ENCODE assay signal across 30 mouse cellular contexts in the genomic region with DNA sequence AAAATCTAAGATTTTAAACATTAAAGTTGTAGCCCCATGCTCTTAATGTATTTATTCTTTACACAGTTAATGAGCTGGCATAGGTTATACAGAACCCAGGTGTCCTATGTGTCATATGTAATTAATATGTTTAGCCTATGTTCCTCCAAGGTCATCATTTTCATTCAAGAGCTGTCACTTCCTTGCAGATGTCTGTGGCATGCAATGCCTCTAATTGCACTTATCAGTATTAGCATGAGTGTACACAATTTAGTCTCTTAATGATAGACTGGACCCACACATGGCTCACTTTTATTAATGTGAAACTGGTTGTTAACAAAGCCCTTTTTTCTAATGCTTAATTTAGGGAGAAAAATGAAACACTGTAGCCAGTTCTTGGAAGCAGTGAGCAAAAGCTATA.
A peak's percentile ranks its signal among the peaks of the same experiment; 100 is the strongest.
DNase-seq lines count a peak whose midpoint lies in the region; ATAC-seq and TF ChIP-seq lines count a peak whose summit lies in the region.
"Had no signal": no experiment of that assay in that cellular context is flagged by ENCODE, and none has a peak within 500 bp of the region (broad histone marks: within the 10 kb centered on the region; RNA-seq: fewer than 3 reads in every experiment).

No protein-coding gene starts in this region.

- no peaks in the 10 kb centered on the region for H3K27me3 ChIP-seq in forebrain, embryonic 13.5 days
- no peaks in the 10 kb centered on the region for H3K27me3 ChIP-seq in forebrain, embryonic 10.5 days (ENCODE audit: poor library complexity, severe bottlenecking)
- H3K27me3 ChIP-seq in hindbrain, embryonic 13.5 days = no peaks in the 10 kb centered on the region
- H3K27me3 ChIP-seq in hindbrain, postnatal 0 days (ENCODE audit: insufficient read depth, low read length) = no peaks in the 10 kb centered on the region
- H3K27me3 ChIP-seq: embryonic facial prominence, embryonic 12.5 days; embryonic facial prominence, embryonic 15.5 days; heart, embryonic 13.5 days; hindbrain, embryonic 15.5 days had no signal

- no peak for TF ChIP-seq CTCF in hindbrain, postnatal 0 days (IDR thresholded peaks at IDR 0.05; ENCODE audit: low read depth)
- TF ChIP-seq CTCF in brain, embryonic 14.5 days (IDR thresholded peaks at IDR 0.05; ENCODE audit: borderline replicate concordance, extremely low read depth, insufficient read depth, insufficient read length) = no peak

- TF ChIP-seq POLR2A in brain, embryonic 14.5 days (IDR thresholded peaks at IDR 0.05; ENCODE audit: borderline replicate concordance, extremely low read depth, insufficient read depth, insufficient read length, poor library complexity, severe bottlenecking) = no peak

- ATAC-seq in forebrain, embryonic 13.5 days = peak; percentile 53; the same call in 1 of the 2 replicates
- peak; percentile 68 for ATAC-seq in hindbrain, embryonic 13.5 days (ENCODE audit: low FRiP score)
- ATAC-seq in hindbrain, postnatal 0 days = no peak
- ATAC-seq: activated CD4-positive, CD25-positive, alpha-beta regulatory T cell, adult 4 months; CD4-positive, CD25-positive, alpha-beta regulatory T cell, adult 4 months; inflammation-experienced regulatory T-cells, adult 6 months; intestine, embryonic 16.5 days had no signal

- no peak overlapping the region for H3K4me2 ChIP-seq in forebrain, embryonic 13.5 days
- no peak overlapping the region for H3K4me2 ChIP-seq in hindbrain, embryonic 13.5 days
- H3K4me2 ChIP-seq in hindbrain, postnatal 0 days (ENCODE audit: low read depth, low read length) = no peak overlapping the region
- H3K4me2 ChIP-seq: embryonic facial prominence, embryonic 12.5 days; embryonic facial prominence, embryonic 15.5 days; heart, embryonic 13.5 days; hindbrain, embryonic 15.5 days had no signal

- H3K36me3 ChIP-seq in forebrain, embryonic 13.5 days (ENCODE audit: poor library complexity, severe bottlenecking) = 0 out of 2 replicates have a peak, but pooled peaks cover 8% of the 10 kb centered on the region
- peaks cover 10% of the 10 kb centered on the region for H3K36me3 ChIP-seq in forebrain, embryonic 10.5 days (replicated peaks)
- peaks cover 6% of the 10 kb centered on the region for H3K36me3 ChIP-seq in hindbrain, embryonic 13.5 days
- H3K36me3 ChIP-seq in hindbrain, postnatal 0 days (ENCODE audit: insufficient read depth, low read length) = no peaks in the 10 kb centered on the region

- no peak overlapping the region for H3K9ac ChIP-seq in forebrain, embryonic 13.5 days
- H3K9ac ChIP-seq in hindbrain, embryonic 13.5 days = no peak overlapping the region
- H3K9ac ChIP-seq in hindbrain, postnatal 0 days (replicated peaks; ENCODE audit: low read length) = no peak overlapping the region
- H3K9ac ChIP-seq: embryonic facial prominence, embryonic 12.5 days; embryonic facial prominence, embryonic 15.5 days; heart, embryonic 13.5 days; hindbrain, embryonic 15.5 days had no signal

- DNase-seq in forebrain, embryonic 10.5 days (ENCODE audit: extremely low spot score, low spot score) = no peak
- DNase-seq in hindbrain, postnatal 0 days (ENCODE audit: low spot score) = no peak
- DNase-seq in MN1 (ENCODE audit: low spot score) = peak; percentile 18
- DNase-seq in brain, embryonic 14.5 days (ENCODE audit: low read depth) = peak; percentile 47
- no peak for DNase-seq in adrenal gland, postnatal 14 days
- DNase-seq in heart, adult 8-10 months (ENCODE audit: low spot score) = no peak
- DNase-seq: adrenal gland, adult 8-10 months; adrenal gland, postnatal 36 days; cerebellum, adult 11 months; cerebellum, adult 2 months; cerebellum, adult 9-11 months; cerebellum, postnatal 25 days; gastrocnemius, postnatal 10 days; gastrocnemius, postnatal 36 days; heart, adult 11 months; heart, postnatal 14 days; heart, postnatal 4 days; kidney, adult 18-20 months; kidney, adult 9 months had no signal

- peaks cover 8% of the 10 kb centered on the region; the same call in 1 of the 2 replicates for H3K4me1 ChIP-seq in forebrain, embryonic 13.5 days
- peaks cover 20% of the 10 kb centered on the region for H3K4me1 ChIP-seq in forebrain, embryonic 10.5 days
- H3K4me1 ChIP-seq in hindbrain, embryonic 13.5 days (replicated peaks) = peaks cover 8% of the 10 kb centered on the region; the same call in 1 of the 2 replicates
- no peaks in the 10 kb centered on the region for H3K4me1 ChIP-seq in hindbrain, postnatal 0 days (ENCODE audit: insufficient read depth, low read length)
- H3K4me1 ChIP-seq: embryonic facial prominence, embryonic 12.5 days; embryonic facial prominence, embryonic 15.5 days; hindbrain, embryonic 15.5 days had no signal

- no peak overlapping the region for H3K27ac ChIP-seq in forebrain, embryonic 13.5 days
- no peak overlapping the region for H3K27ac ChIP-seq in forebrain, embryonic 10.5 days
- peak overlapping the region; percentile 44; the same call in 1 of the 2 replicates for H3K27ac ChIP-seq in hindbrain, embryonic 13.5 days
- no peak overlapping the region for H3K27ac ChIP-seq in hindbrain, postnatal 0 days
- H3K27ac ChIP-seq: embryonic facial prominence, embryonic 12.5 days; embryonic facial prominence, embryonic 15.5 days; heart, embryonic 10.5 days; heart, embryonic 13.5 days; hindbrain, embryonic 15.5 days had no signal

- H3K4me3 ChIP-seq in forebrain, embryonic 13.5 days = no peak overlapping the region
- H3K4me3 ChIP-seq in forebrain, embryonic 10.5 days = no peak overlapping the region
- no peak overlapping the region for H3K4me3 ChIP-seq in hindbrain, embryonic 13.5 days
- no peak overlapping the region for H3K4me3 ChIP-seq in hindbrain, postnatal 0 days (ENCODE audit: low read length)
- H3K4me3 ChIP-seq: embryonic facial prominence, embryonic 12.5 days; embryonic facial prominence, embryonic 15.5 days; heart, embryonic 10.5 days; heart, embryonic 13.5 days; hindbrain, embryonic 15.5 days had no signal

- no peaks in the 10 kb centered on the region for H3K9me3 ChIP-seq in forebrain, embryonic 13.5 days (replicated peaks)
- H3K9me3 ChIP-seq in forebrain, embryonic 10.5 days = no peaks in the 10 kb centered on the region
- H3K9me3 ChIP-seq in hindbrain, embryonic 13.5 days = no peaks in the 10 kb centered on the region
- no peaks in the 10 kb centered on the region for H3K9me3 ChIP-seq in hindbrain, postnatal 0 days (ENCODE audit: low read length)
- H3K9me3 ChIP-seq: embryonic facial prominence, embryonic 12.5 days; embryonic facial prominence, embryonic 15.5 days; heart, embryonic 10.5 days; heart, embryonic 13.5 days; hindbrain, embryonic 15.5 days had no signal

Comparison
In these comparisons a context has a peak if more than half of its experiments do, and no peak if none do; other contexts are left out.
1. DNase-seq: peak in MN1 (single experiment) and brain, embryonic 14.5 days (single experiment); none in forebrain, embryonic 10.5 days (single experiment), hindbrain, postnatal 0 days (single experiment), adrenal gland, postnatal 14 days (single experiment) and heart, adult 8-10 months (single experiment).